9 mouse cellular contexts compared by ENCODE assay signal in genomic region chr2:130294218-130294935, GRCm38 (mm10). TPM values are rescaled to one million over a fixed set of nuclear protein-coding genes. Genes with fewer than 3 reads are reported as not detected.
DNase-seq lines count a peak whose midpoint lies in the region; ATAC-seq and TF ChIP-seq lines count a peak whose summit lies in the region.
"Had no signal": no experiment of that assay in that cellular context is flagged by ENCODE, and none has a peak within 500 bp of the region (broad histone marks: within the 10 kb centered on the region; RNA-seq: fewer than 3 reads in every experiment).

No protein-coding gene starts in this region.

- no peak for ATAC-seq in forebrain, embryonic 16.5 days
- no peak for ATAC-seq in liver, embryonic 14.5 days (ENCODE audit: insufficient read depth)

- TF ChIP-seq POLR2A in ES-Bruce4 (IDR thresholded peaks at IDR 0.05; ENCODE audit: insufficient read depth, low read length) = no peak

- no peak for DNase-seq in heart, embryonic 10.5 days (ENCODE audit: low spot score)
- DNase-seq in heart, adult 8-10 months (ENCODE audit: low spot score) = no peak
- no peak for DNase-seq in liver, embryonic 14.5 days (ENCODE audit: low read depth in 3 of 3, low spot score in 3 of 3)
- no peak for DNase-seq in urinary bladder, adult 2 months (ENCODE audit: low spot score)
- DNase-seq in urinary bladder, postnatal 4 days (ENCODE audit: low spot score in 2 of 2) = no peak
- DNase-seq in left cerebral cortex, adult 18-20 months (ENCODE audit: low spot score in 2 of 2) = no peak

- no peak for TF ChIP-seq EP300 in ES-Bruce4 (IDR thresholded peaks at IDR 0.05; ENCODE audit: insufficient read depth, low read depth, low read length)
- no peak for TF ChIP-seq EP300 in liver, embryonic 14.5 days (IDR thresholded peaks at IDR 0.05; ENCODE audit: low read depth)

- WGBS in heart, embryonic 10.5 days = 5% methylated on average over 20 of the region's 20 CpGs
- 9% methylated on average over 20 of the region's 20 CpGs for WGBS in forebrain, embryonic 16.5 days
- 7% methylated on average over 20 of the region's 20 CpGs for WGBS in liver, embryonic 14.5 days (ENCODE audit: insufficient replicate concordance)

- H3K4me1 ChIP-seq in heart, embryonic 10.5 days = peaks cover 38% of the 10 kb centered on the region
- no peaks in the 10 kb centered on the region for H3K4me1 ChIP-seq in ES-Bruce4 (ENCODE audit: control insufficient read depth, insufficient read depth, low read length)
- H3K4me1 ChIP-seq in forebrain, embryonic 16.5 days (replicated peaks; ENCODE audit: control insufficient read depth, insufficient read depth, low read length) = peaks cover 20% of the 10 kb centered on the region
- 0 out of 4 replicates have a peak, but pooled peaks cover 0 to 3% of the 10 kb centered on the region in 2 experiments for H3K4me1 ChIP-seq in liver, embryonic 14.5 days (replicated peaks; ENCODE audit: control insufficient read depth in 2 of 2, insufficient read depth in 2 of 2, low read length in 1 of 2)

- peaks cover 64% of the 10 kb centered on the region for H3K27me3 ChIP-seq in heart, embryonic 10.5 days (ENCODE audit: insufficient read depth, poor library complexity, severe bottlenecking)
- H3K27me3 ChIP-seq in ES-Bruce4 (ENCODE audit: control insufficient read depth, insufficient read depth, low read length, poor library complexity, severe bottlenecking) = 0 out of 2 replicates have a peak, but pooled peaks cover 3% of the 10 kb centered on the region
- no peaks in the 10 kb centered on the region for H3K27me3 ChIP-seq in forebrain, embryonic 16.5 days (replicated peaks; ENCODE audit: control insufficient read depth, insufficient read depth, low read length)
- peaks cover 60% of the 10 kb centered on the region for H3K27me3 ChIP-seq in liver, embryonic 14.5 days (ENCODE audit: control insufficient read depth, insufficient read depth, low read length)

- H3K4me3 ChIP-seq in heart, embryonic 10.5 days = peak overlapping the region; percentile 78
- H3K4me3 ChIP-seq in ES-Bruce4 (ENCODE audit: low read depth, low read length) = peak overlapping the region; percentile 80
- H3K4me3 ChIP-seq in forebrain, embryonic 16.5 days (replicated peaks; ENCODE audit: low read length) = peak overlapping the region; percentile 70
- H3K4me3 ChIP-seq in liver, embryonic 14.5 days (ENCODE audit: insufficient read depth in 1 of 2, low read depth in 2 of 2, low read length in 2 of 2) = peak overlapping the region; percentile 6 to 50; a peak in 2 of 4 replicates

- H3K9ac ChIP-seq in ES-Bruce4 (ENCODE audit: low read depth, poor library complexity, severe bottlenecking) = peak overlapping the region; percentile 41
- H3K9ac ChIP-seq in forebrain, embryonic 16.5 days (replicated peaks; ENCODE audit: low read depth, low read length) = peak overlapping the region; percentile 87
- no peak overlapping the region for H3K9ac ChIP-seq in liver, embryonic 14.5 days (replicated peaks)

- peak overlapping the region; percentile 69 for H3K4me2 ChIP-seq in forebrain, embryonic 16.5 days (ENCODE audit: low read length)
- H3K4me2 ChIP-seq in liver, embryonic 14.5 days (ENCODE audit: low read depth) = peak overlapping the region; percentile 53

- 0 out of 2 replicates have a peak, but pooled peaks cover 2% of the 10 kb centered on the region for H3K36me3 ChIP-seq in heart, embryonic 10.5 days
- no peaks in the 10 kb centered on the region for H3K36me3 ChIP-seq in ES-Bruce4 (ENCODE audit: control insufficient read depth, insufficient read depth, low read length, poor library complexity, severe bottlenecking)
- H3K36me3 ChIP-seq in forebrain, embryonic 16.5 days (ENCODE audit: control insufficient read depth, insufficient read depth) = no peaks in the 10 kb centered on the region
- no peaks in the 10 kb centered on the region for H3K36me3 ChIP-seq in liver, embryonic 14.5 days (replicated peaks; ENCODE audit: control insufficient read depth, insufficient read depth, low read depth)

- peak overlapping the region; percentile 83 for H3K27ac ChIP-seq in heart, embryonic 10.5 days
- no peak overlapping the region for H3K27ac ChIP-seq in ES-Bruce4 (ENCODE audit: insufficient read depth, low read length)
- H3K27ac ChIP-seq in forebrain, embryonic 16.5 days (ENCODE audit: low read length) = peak overlapping the region; percentile 65; the same call in 1 of the 2 replicates
- no peak overlapping the region for H3K27ac ChIP-seq in liver, embryonic 14.5 days

- no peaks in the 10 kb centered on the region for H3K9me3 ChIP-seq in heart, embryonic 10.5 days
- H3K9me3 ChIP-seq in ES-Bruce4 (replicated peaks; ENCODE audit: control insufficient read depth, insufficient read depth, low read length, poor library complexity, severe bottlenecking) = no peaks in the 10 kb centered on the region
- no peaks in the 10 kb centered on the region for H3K9me3 ChIP-seq in forebrain, embryonic 16.5 days (ENCODE audit: control insufficient read depth, low read length)
- no peaks in the 10 kb centered on the region for H3K9me3 ChIP-seq in liver, embryonic 14.5 days (ENCODE audit: control insufficient read depth, low read length)

- no peak for TF ChIP-seq CTCF in ES-Bruce4 (IDR thresholded peaks at IDR 0.05; ENCODE audit: low read depth, low read length)
- no peak for TF ChIP-seq CTCF in liver, embryonic 14.5 days (IDR thresholded peaks at IDR 0.05; ENCODE audit: low read depth)

RNA-seq across cellular contexts. Expression of gene Ebf4, which starts 0.6 kb away (rescaled TPM):
- polyA plus RNA-seq in heart, embryonic 10.5 days (2016; fragmentation: Nextera tagmentation; extraction: Ambion mirVana) = 0.42 and 1.1 TPM in 2 replicates
- total RNA-seq in heart, adult 8-10 months (2022) = under 1 TPM; 0.20 to 0.78 (median 0.58) TPM
- polyA plus RNA-seq in ES-Bruce4 (2011; ENCODE audit: insufficient read depth, insufficient read length, low read depth, missing spikeins) = 4.8 and 5.3 TPM in 2 replicates
- polyA plus RNA-seq in forebrain, embryonic 16.5 days (2015; fragmentation: Nextera tagmentation; extraction: Ambion mirVana) = 2.7 and 3.7 TPM in 2 replicates
- 0.32 and 0.37 TPM in 2 replicates for polyA plus RNA-seq in liver, embryonic 14.5 days (2012; rRNA removed)
- 0.05 TPM in 1 of 2 replicates, not detected in the other for polyA plus RNA-seq in liver, embryonic 14.5 days (2014; fragmentation: Nextera tagmentation; extraction: Ambion mirVana)
- polyA plus RNA-seq in urinary bladder, adult 2 months (2012; rRNA removed) = 5.2 and 5.5 TPM in 2 replicates
- 1 to 10 TPM; 7.4 to 8.2 TPM for total RNA-seq in left cerebral cortex, adult 18-20 months (2021)
- polyA plus RNA-seq: G1E had no signal

RNA-seq across cellular contexts. Expression of gene Idh3b, which starts 10.0 kb away (rescaled TPM):
- 198 and 238 TPM in 2 replicates for polyA plus RNA-seq in heart, embryonic 10.5 days (2016; fragmentation: Nextera tagmentation; extraction: Ambion mirVana)
- total RNA-seq in heart, adult 8-10 months (2022) = 100 to 1,000 TPM; 719 to 848 (median 777) TPM
- polyA plus RNA-seq in ES-Bruce4 (2011; ENCODE audit: insufficient read depth, insufficient read length, low read depth, missing spikeins) = 158 and 163 TPM in 2 replicates
- polyA plus RNA-seq in forebrain, embryonic 16.5 days (2015; fragmentation: Nextera tagmentation; extraction: Ambion mirVana) = 176 and 179 TPM in 2 replicates
- 71.8 and 104 TPM in 2 replicates for polyA plus RNA-seq in liver, embryonic 14.5 days (2012; rRNA removed)
- 95.1 and 105 TPM in 2 replicates for polyA plus RNA-seq in liver, embryonic 14.5 days (2014; fragmentation: Nextera tagmentation; extraction: Ambion mirVana)
- 199 and 254 TPM in 2 replicates for polyA plus RNA-seq in urinary bladder, adult 2 months (2012; rRNA removed)
- total RNA-seq in left cerebral cortex, adult 18-20 months (2021) = 100 to 1,000 TPM; 287 to 311 TPM

RNA-seq across cellular contexts. Expression of gene Nop56, which starts 20.1 kb away (rescaled TPM):
- 258 and 379 TPM in 2 replicates for polyA plus RNA-seq in heart, embryonic 10.5 days (2016; fragmentation: Nextera tagmentation; extraction: Ambion mirVana)
- total RNA-seq in heart, adult 8-10 months (2022) = 10 to 100 TPM; 25.5 to 44.1 (median 28.0) TPM
- polyA plus RNA-seq in ES-Bruce4 (2011; ENCODE audit: insufficient read depth, insufficient read length, low read depth, missing spikeins) = 387 and 404 TPM in 2 replicates
- polyA plus RNA-seq in forebrain, embryonic 16.5 days (2015; fragmentation: Nextera tagmentation; extraction: Ambion mirVana) = 287 and 297 TPM in 2 replicates
- 109 and 201 TPM in 2 replicates for polyA plus RNA-seq in liver, embryonic 14.5 days (2012; rRNA removed)
- 181 and 182 TPM in 2 replicates for polyA plus RNA-seq in liver, embryonic 14.5 days (2014; fragmentation: Nextera tagmentation; extraction: Ambion mirVana)
- polyA plus RNA-seq in urinary bladder, adult 2 months (2012; rRNA removed) = 74.7 and 107 TPM in 2 replicates
- 100 to 1,000 TPM; 114 to 135 TPM for total RNA-seq in left cerebral cortex, adult 18-20 months (2021)

Comparison
In these comparisons a context has a peak if more than half of its experiments do, and no peak if none do; other contexts are left out.
1. H3K27ac ChIP-seq: peak in heart, embryonic 10.5 days (single experiment) and forebrain, embryonic 16.5 days (single experiment); none in ES-Bruce4 (single experiment) and liver, embryonic 14.5 days (single experiment).
2. H3K4me3 ChIP-seq: peak in every context shown above with its lines; median percentile 80 in ES-Bruce4; 78 in heart, embryonic 10.5 days; 70 in forebrain, embryonic 16.5 days; 28 in liver, embryonic 14.5 days.